Mouse (Mus musculus) bone marrow macrophage, adult 2 months (primary cell): ENCODE results near the gene Smim20.

Source experiments
- CTCF ChIP-seq: IDR thresholded peaks from 2 replicates; pipeline ENCODE4 v1.5.1; 2012; ENCODE audit warnings: low read depth, mild to moderate bottlenecking, low read length, moderate library complexity
- POLR2A ChIP-seq: IDR thresholded peaks from 2 replicates; pipeline ENCODE4 v1.6.1; 2012; ENCODE audit warnings: mild to moderate bottlenecking, low read depth, low read length, borderline replicate concordance

DNA sequence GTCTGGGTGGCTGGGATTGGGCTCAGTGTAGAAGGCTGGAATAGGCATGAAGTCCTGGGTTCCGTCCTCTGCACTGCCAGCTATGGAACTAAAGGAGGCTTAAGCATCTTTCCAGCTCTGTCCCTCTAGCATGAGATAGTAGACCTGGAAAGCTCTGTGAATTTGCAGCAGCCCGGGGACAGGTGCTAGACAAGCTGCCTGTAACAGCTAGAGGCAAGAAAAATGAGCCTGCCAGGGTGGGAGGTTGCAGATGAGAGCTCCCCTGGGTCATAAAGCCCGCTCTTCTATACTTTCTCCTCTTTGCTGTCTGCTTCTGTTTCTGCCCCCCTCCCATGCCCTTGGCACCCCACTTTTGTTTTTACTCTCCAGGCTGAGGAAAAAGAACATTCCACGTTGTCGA lies 7.0 kb upstream of the Smim20 start:
- TF ChIP-seq POLR2A, result no peak
- no peak for TF ChIP-seq CTCF
